Comparison of ENCODE assay signal across 20 mouse cellular contexts in genomic region chr9:42626226-42626775, GRCm38 (mm10).
A peak's percentile ranks its signal among the peaks of the same experiment; 100 is the strongest.
DNase-seq lines count a peak whose midpoint lies in the region; ATAC-seq and TF ChIP-seq lines count a peak whose summit lies in the region.
"Had no signal": no experiment of that assay in that cellular context is flagged by ENCODE, and none has a peak within 500 bp of the region (broad histone marks: within the 10 kb centered on the region; RNA-seq: fewer than 3 reads in every experiment).

No protein-coding gene starts in this region.

- H3K9ac ChIP-seq in forebrain, embryonic 12.5 days = no peak overlapping the region
- H3K9ac ChIP-seq: intestine, embryonic 15.5 days; kidney, embryonic 15.5 days; liver, embryonic 12.5 days; lung, embryonic 15.5 days; stomach, embryonic 15.5 days had no signal

- TF ChIP-seq CTCF in layer of hippocampus, adult 2 months (conservative IDR thresholded peaks at IDR 0.05) = no peak

- peaks cover 6% of the 10 kb centered on the region; the same call in 1 of the 2 replicates for H3K27me3 ChIP-seq in forebrain, embryonic 12.5 days
- H3K27me3 ChIP-seq: intestine, embryonic 15.5 days; kidney, embryonic 15.5 days; liver, embryonic 12.5 days; lung, embryonic 15.5 days; stomach, embryonic 15.5 days had no signal

- no peak for DNase-seq in layer of hippocampus, adult 2 months (ENCODE audit: low spot score in 2 of 2)
- no peak for DNase-seq in layer of hippocampus, postnatal 25 days (ENCODE audit: extremely low spot score in 1 of 2, low spot score in 1 of 2)
- peak; percentile 18 for DNase-seq in mesoderm, embryonic 11.5 days (ENCODE audit: low read depth, low spot score)
- DNase-seq in retina, postnatal 1 day = peak; percentile 73
- DNase-seq in kidney, postnatal 25 days = no peak
- no peak for DNase-seq in lung, postnatal 14 days
- DNase-seq: B cell, adult 2 months; cerebellum, postnatal 10 days; gastrocnemius, postnatal 36 days; right cerebral cortex, postnatal 14 days; thymus, adult 2 months had no signal

- H3K9me3 ChIP-seq in forebrain, embryonic 12.5 days = no peaks in the 10 kb centered on the region
- H3K9me3 ChIP-seq: intestine, embryonic 15.5 days; kidney, embryonic 15.5 days; liver, embryonic 12.5 days; lung, embryonic 15.5 days; stomach, embryonic 15.5 days had no signal

- peak overlapping the region; percentile 56 for H3K27ac ChIP-seq in layer of hippocampus, adult 2 months
- peak overlapping the region; percentile 15 for H3K27ac ChIP-seq in forebrain, embryonic 12.5 days
- H3K27ac ChIP-seq: intestine, embryonic 15.5 days; kidney, embryonic 15.5 days; left cerebral cortex, adult 2 months; liver, embryonic 12.5 days; lung, embryonic 15.5 days; stomach, embryonic 15.5 days had no signal

- no peak for ATAC-seq in forebrain, embryonic 12.5 days (ENCODE audit: low FRiP score)
- ATAC-seq: intestine, embryonic 15.5 days; liver, embryonic 12.5 days had no signal

- H3K4me3 ChIP-seq in layer of hippocampus, adult 2 months = no peak overlapping the region
- H3K4me3 ChIP-seq in forebrain, embryonic 12.5 days (replicated peaks) = no peak overlapping the region
- H3K4me3 ChIP-seq: erythroblast, embryonic 14.5 days; intestine, embryonic 15.5 days; kidney, embryonic 15.5 days; left cerebral cortex, adult 2 months; liver, embryonic 12.5 days; lung, embryonic 15.5 days; stomach, embryonic 15.5 days had no signal

- H3K4me1 ChIP-seq in forebrain, embryonic 12.5 days = peaks cover 28% of the 10 kb centered on the region
- H3K4me1 ChIP-seq: liver, embryonic 12.5 days; lung, embryonic 15.5 days had no signal

- WGBS in forebrain, embryonic 12.5 days = 22% methylated on average over 6 of the region's 6 CpGs

- no peaks in the 10 kb centered on the region for H3K36me3 ChIP-seq in forebrain, embryonic 12.5 days (replicated peaks)
- H3K36me3 ChIP-seq: intestine, embryonic 15.5 days; kidney, embryonic 15.5 days; liver, embryonic 12.5 days; lung, embryonic 15.5 days; stomach, embryonic 15.5 days had no signal

- no peak overlapping the region for H3K4me2 ChIP-seq in forebrain, embryonic 12.5 days
- H3K4me2 ChIP-seq: heart, embryonic 11.5 days; intestine, embryonic 15.5 days; kidney, embryonic 15.5 days; liver, embryonic 12.5 days; lung, embryonic 15.5 days; stomach, embryonic 15.5 days had no signal

Comparison
In these comparisons a context has a peak if more than half of its experiments do, and no peak if none do; other contexts are left out.
1. DNase-seq: peak in mesoderm, embryonic 11.5 days (single experiment) and retina, postnatal 1 day (single experiment); none in layer of hippocampus, adult 2 months (0 of 2), layer of hippocampus, postnatal 25 days (0 of 2), kidney, postnatal 25 days (0 of 2) and lung, postnatal 14 days (single experiment).